Mouse (Mus musculus): Measurements from ENCODE around the gene Hsf2bp. TPM values are rescaled to one million over a fixed set of nuclear protein-coding genes. Genes with fewer than 3 reads are reported as not detected.

Gene Hsf2bp
- total RNA-seq, 2 experiments from 2014 or later, result 0.71 to 1.4 TPM

DNA sequence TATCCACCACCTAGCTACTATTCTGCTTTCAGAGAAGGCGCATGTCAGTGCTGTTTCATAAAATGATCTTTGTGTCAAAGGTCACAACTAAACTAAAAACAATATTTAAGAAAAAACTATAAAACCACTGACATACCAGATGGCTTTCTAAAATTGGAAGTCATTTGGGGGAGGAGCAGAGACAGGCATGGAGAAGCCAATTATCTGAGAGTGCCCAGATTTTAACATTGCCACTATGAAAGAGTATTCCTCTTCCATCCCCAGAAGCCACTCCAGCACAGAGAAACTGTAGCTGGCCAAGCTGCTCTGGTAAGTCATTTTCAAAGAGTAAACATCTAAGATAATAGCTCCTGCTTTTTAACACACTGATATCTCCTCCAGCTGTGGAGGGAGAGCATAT lies 49.2 kb downstream of the Hsf2bp start:
- DNase-seq (ENCODE audit: low spot score in 2 of 2), result no peak

- DNase-seq (ENCODE audit: low spot score in 2 of 2), result no peak
These were observed 52.7 kb downstream of the Hsf2bp start for GRCm38 (mm10) chr17:31983491-31983890.

DNA sequence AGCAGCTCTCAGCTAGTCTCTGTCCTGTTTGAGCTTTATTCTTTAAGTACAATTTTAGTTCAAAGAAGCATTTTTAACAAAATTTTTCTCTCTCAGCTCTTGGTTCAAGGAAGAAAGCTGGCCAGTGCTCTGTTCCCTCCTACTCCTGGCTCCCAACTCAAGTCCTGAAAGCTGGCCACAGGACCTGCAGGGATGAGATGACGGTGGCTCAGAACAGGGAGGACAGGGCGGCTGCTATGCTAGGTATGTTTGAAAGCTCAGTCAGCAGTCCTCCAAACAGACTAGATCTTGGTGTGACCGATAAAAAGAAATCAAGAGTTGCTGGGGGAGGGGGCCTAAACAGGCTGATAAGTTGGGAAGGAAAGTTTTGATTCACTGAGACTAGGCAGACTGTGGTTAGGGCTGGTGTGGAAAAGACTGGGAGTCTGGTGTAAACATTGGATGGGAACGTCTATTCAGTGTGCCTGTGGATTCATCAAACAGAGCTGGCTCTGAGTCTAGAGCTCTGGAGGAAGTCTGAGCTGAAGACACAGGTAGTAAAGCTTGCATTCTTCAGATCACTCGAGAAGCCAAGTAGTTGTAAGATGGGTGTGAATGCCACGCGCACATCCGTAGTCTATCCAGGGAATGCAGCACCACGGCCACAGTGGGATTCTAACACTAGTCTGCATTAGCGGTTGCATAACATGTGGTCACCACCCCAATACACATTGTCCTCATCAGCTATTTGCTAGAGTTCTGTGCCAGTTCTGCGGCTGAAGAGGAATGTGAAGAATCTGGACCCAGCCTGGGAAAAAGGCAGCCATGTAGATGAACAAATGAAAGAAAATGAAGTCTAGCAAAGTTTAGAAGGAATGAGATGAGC lies 53.6 kb downstream of the Hsf2bp start:
- no peak for DNase-seq (ENCODE audit: low spot score in 2 of 2)

- DNase-seq (ENCODE audit: low spot score in 2 of 2), result no peak
These were observed 56.3 kb downstream of the Hsf2bp start for GRCm38 (mm10) chr17:31979888-31980287.

- no peak for DNase-seq (ENCODE audit: low spot score in 2 of 2)
These were observed 59.0 kb downstream of the Hsf2bp start for GRCm38 (mm10) chr17:31977131-31977530.

DNA sequence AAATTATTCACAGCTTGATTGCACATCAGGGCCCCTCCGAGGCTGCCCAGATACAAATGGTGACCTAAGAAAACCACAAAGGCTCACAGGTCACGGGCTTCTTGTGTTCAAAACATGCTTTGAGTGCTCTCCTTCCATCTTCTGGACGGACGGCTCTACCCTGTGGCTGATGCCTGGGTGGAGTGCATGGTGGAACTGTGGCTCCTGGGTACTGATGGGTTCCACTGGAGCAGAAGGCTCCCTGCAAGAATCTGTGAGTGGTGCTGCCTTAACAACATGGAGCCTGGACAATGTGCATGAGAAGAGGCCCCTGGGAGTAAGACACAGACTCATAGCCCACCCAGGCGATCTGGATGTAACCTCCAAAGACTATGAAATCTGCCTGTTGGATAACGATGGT lies 59.6 kb downstream of the Hsf2bp start:
- no peak for DNase-seq (ENCODE audit: low spot score in 2 of 2)

DNA sequence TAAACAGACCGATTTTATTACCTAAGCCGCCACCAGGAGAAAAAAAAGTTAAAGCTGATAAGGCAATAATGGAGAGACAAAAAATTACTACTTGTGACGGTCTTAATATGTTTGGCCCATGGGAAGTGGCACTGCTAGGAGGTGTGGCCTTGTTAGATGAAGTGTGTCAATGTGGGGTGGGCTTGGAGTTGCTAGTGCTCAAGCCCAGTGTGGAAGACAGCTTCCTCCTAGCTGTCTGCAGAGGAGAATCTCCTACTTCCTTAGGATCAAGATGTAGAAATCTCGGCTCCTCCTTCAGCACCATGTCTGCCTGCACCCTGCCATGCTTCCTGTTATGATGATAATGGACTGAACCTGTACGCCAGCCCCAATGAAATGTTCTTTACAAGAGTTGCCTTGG lies 61.5 kb downstream of the Hsf2bp start:
- no peak for DNase-seq (ENCODE audit: low spot score in 2 of 2)

DNA sequence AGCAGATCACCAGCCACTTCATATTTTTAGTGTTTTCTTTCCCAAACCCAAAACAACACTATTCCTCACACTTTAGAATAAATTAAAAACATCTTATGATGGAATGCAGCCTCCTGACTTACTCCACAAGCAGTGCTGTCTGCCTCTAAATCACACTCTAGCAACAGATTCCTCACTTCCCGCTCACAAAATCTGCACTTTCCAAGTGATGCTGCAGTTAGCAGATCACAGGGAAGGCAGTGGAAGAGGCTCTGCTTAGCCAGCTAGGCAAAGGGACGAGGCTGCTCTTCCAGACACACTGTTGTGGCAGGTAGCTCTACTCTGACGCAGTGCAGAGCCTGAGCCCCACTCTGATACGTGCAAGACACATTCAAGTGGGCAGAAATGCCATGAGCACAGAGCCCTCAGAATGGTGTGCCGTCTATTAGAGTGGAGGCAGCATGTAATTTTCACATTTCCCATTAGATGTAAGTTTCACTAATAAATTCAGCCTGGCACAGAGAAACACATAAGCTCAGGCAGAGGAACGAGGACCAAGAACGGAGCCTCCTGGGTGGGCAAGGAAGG lies 62.4 kb downstream of the Hsf2bp start:
- DNase-seq (ENCODE audit: low spot score in 2 of 2), result no peak

DNA sequence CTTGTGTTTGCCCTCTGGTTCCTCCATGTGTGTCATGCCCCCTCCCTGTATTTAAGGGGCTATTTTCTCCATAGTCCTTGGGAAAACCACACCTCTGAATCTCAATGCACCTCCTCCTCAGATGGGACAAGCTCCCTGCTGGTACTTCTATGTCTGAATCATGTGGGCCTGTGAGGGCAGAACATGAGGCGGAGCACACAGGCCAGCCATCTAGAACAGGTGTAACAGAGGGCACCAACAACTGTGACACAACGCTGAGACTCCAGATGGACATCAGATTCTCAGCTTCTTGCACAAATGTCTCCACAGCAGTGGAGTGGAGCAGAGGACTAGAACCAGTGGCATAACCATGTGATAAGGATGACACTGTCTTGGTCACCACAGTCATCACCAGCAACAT lies 65.3 kb downstream of the Hsf2bp start:
- no peak for DNase-seq (ENCODE audit: low spot score in 2 of 2)

GRCm38 (mm10) chr17:31968801-31969200 lies 67.3 kb downstream of the Hsf2bp start:
- no peak for DNase-seq (ENCODE audit: low spot score in 2 of 2)

- no peak for DNase-seq (ENCODE audit: low spot score in 2 of 2)
These were observed 68.8 kb downstream of the Hsf2bp start for GRCm38 (mm10) chr17:31967311-31967710.

GRCm38 (mm10) chr17:31966566-31966965 lies 69.6 kb downstream of the Hsf2bp start:
- DNase-seq (ENCODE audit: low spot score in 2 of 2), result no peak

- peak in 1 of 2 experiments; percentile 18 for DNase-seq (ENCODE audit: low spot score in 2 of 2)
These were observed 70.5 kb downstream of the Hsf2bp start for GRCm38 (mm10) chr17:31965623-31966022.

DNA sequence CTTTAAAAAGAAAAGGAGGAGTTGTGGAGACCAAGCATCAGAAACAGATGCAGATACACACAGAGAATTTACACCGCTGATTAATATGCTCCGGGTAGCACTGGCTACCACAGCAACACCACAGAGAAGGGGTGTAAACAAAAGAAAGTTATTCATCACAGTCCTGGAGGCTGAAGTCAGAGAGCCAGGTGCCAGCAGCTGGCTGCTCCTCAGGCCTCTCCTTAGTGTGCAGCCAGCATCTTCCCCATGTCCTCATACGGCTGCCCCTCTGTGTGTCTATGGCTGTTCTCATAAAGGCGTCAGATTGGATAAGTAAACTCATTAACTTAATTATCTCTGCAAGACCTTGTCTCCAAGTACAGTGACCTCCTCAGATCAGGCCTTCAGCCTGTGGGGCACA lies 73.2 kb downstream of the Hsf2bp start:
- DNase-seq (ENCODE audit: low spot score in 2 of 2), result no peak

- DNase-seq (ENCODE audit: low spot score in 2 of 2), result no peak
These were observed 73.9 kb downstream of the Hsf2bp start for GRCm38 (mm10) chr17:31962281-31962680.

DNA sequence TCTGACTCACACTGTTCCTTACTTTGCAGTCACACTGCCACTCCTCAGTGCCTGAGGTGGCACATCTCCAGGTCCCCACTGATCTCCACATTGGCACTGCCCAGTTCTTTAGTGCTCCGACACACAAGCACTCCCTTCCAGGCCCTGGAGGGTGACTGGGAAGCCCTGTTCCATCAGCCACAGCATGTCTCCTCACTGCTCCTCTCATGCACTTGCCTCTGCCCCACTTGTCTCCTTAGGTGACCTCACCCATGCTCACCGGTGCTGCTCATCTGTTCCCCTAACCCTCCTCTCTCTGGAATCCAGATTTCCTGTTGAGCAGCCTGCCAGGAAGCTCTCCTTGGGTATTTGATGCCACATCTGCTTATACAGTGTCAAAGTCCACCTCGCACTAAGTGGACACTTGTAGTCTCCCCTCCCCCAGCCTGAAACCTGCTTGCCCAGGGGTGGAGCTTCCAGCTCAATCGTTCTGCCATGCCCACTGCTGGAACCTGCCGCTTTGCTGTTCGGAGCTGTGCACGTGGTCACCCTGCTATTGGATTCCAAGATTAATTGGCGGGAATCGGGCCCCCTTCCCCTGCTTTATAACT lies 81.5 kb downstream of the Hsf2bp start:
- no peak for DNase-seq (ENCODE audit: low spot score in 2 of 2)

DNA sequence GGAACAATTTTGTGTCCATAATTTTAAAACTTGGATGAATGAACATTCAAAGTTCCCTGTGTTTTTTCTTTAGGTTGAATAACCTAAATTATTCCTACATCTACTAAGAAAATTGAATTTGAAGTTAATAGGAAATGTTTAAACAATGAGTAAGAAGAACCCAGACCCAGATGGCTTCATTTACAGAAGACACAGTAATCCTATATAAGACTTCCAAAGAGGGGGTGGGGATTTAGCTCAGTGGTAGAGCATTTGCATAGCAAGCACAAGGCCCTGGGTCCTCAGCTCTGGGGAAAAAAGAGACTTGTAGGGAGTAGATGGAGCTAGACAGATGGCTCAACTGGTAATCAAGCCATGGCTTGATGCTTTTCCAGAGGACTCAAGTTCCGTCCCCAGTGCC lies 87.1 kb downstream of the Hsf2bp start:
- no peak for DNase-seq (ENCODE audit: low spot score in 2 of 2)

GRCm38 (mm10) chr17:31946436-31946835 lies 89.7 kb downstream of the Hsf2bp start:
- DNase-seq (ENCODE audit: low spot score in 2 of 2), result no peak

- no peak for DNase-seq (ENCODE audit: low spot score in 2 of 2)
These were observed 92.1 kb downstream of the Hsf2bp start for GRCm38 (mm10) chr17:31943881-31944539.

- DNase-seq (ENCODE audit: low spot score in 2 of 2), result peak in 1 of 2 experiments; percentile 1
These were observed 94.5 kb downstream of the Hsf2bp start for GRCm38 (mm10) chr17:31941616-31942015.

- no peak for DNase-seq (ENCODE audit: low spot score in 2 of 2)
These were observed 95.5 kb downstream of the Hsf2bp start for GRCm38 (mm10) chr17:31940607-31941006.
